Mouse (Mus musculus) CD4-positive helper T cell, adult 2 months (primary cell): ENCODE measurements around the gene Cpne8.

Experiments used
- DNase-seq: peaks from one replicate; pipeline ENCODE4 v3.0.0-alpha.2; 2012; ENCODE audit warnings: low read depth, missing footprints, low spot score

Gene Cpne8

GRCm38 (mm10) chr15:90678985-90679759 lies at the start of gene Cpne8:
Gene Cpne8 (minus strand): TSS chr15:90679432.
- no peak for DNase-seq

GRCm38 (mm10) chr15:90717717-90718116 lies 38.5 kb upstream of the Cpne8 start:
- no peak for DNase-seq

- DNase-seq = no peak
Observed at GRCm38 (mm10) chr15:90709296-90709695, 30.1 kb upstream of the Cpne8 start.

GRCm38 (mm10) chr15:90704314-90704713 lies 25.1 kb upstream of the Cpne8 start:
- no peak for DNase-seq

- no peak for DNase-seq
Observed at GRCm38 (mm10) chr15:90703502-90704232, 24.4 kb upstream of the Cpne8 start.

- DNase-seq = no peak
Observed at GRCm38 (mm10) chr15:90686770-90687169, 7.5 kb upstream of the Cpne8 start.

- DNase-seq = peak; percentile 7
Observed at GRCm38 (mm10) chr15:90679760-90680579, 738 bp upstream of the Cpne8 start.

GRCm38 (mm10) chr15:90678488-90678887 lies 744 bp downstream of the Cpne8 start:
- no peak for DNase-seq

GRCm38 (mm10) chr15:90669494-90669893 lies 9.7 kb downstream of the Cpne8 start:
- DNase-seq = no peak

- DNase-seq = no peak
Observed at GRCm38 (mm10) chr15:90666893-90667292, 12.3 kb downstream of the Cpne8 start.

GRCm38 (mm10) chr15:90664615-90665014 lies 14.6 kb downstream of the Cpne8 start:
- DNase-seq = no peak

- no peak for DNase-seq
Observed at GRCm38 (mm10) chr15:90663631-90664030, 15.6 kb downstream of the Cpne8 start.

- DNase-seq = no peak
Observed at GRCm38 (mm10) chr15:90660723-90661122, 18.5 kb downstream of the Cpne8 start.

GRCm38 (mm10) chr15:90658053-90658452 lies 21.2 kb downstream of the Cpne8 start:
- DNase-seq = no peak

GRCm38 (mm10) chr15:90656521-90656920 lies 22.7 kb downstream of the Cpne8 start:
- no peak for DNase-seq

- no peak for DNase-seq
Observed at GRCm38 (mm10) chr15:90647011-90647577, 32.1 kb downstream of the Cpne8 start.

GRCm38 (mm10) chr15:90646326-90646725 lies 32.9 kb downstream of the Cpne8 start:
- DNase-seq = no peak

- DNase-seq = no peak
Observed at GRCm38 (mm10) chr15:90645828-90646227, 33.4 kb downstream of the Cpne8 start.

GRCm38 (mm10) chr15:90624201-90624600 lies 55.0 kb downstream of the Cpne8 start:
- no peak for DNase-seq

GRCm38 (mm10) chr15:90622005-90622404 lies 57.2 kb downstream of the Cpne8 start:
- DNase-seq = no peak

- no peak for DNase-seq
Observed at GRCm38 (mm10) chr15:90619736-90620135, 59.5 kb downstream of the Cpne8 start.
